Mouse (Mus musculus): ENCODE data around the gene Abhd15. TPM values are rescaled to one million over a fixed set of nuclear protein-coding genes. Genes with fewer than 3 reads are reported as not detected.
"Not testable (repeated sequence)": the region's sequence is repeated elsewhere in the genome, so short reads cannot be mapped to it uniquely, and the experiment has no call there.

Abhd15 gene
- total RNA-seq, 2 experiments from 2014 or later: 0.26 to 2.1 TPM

DNA sequence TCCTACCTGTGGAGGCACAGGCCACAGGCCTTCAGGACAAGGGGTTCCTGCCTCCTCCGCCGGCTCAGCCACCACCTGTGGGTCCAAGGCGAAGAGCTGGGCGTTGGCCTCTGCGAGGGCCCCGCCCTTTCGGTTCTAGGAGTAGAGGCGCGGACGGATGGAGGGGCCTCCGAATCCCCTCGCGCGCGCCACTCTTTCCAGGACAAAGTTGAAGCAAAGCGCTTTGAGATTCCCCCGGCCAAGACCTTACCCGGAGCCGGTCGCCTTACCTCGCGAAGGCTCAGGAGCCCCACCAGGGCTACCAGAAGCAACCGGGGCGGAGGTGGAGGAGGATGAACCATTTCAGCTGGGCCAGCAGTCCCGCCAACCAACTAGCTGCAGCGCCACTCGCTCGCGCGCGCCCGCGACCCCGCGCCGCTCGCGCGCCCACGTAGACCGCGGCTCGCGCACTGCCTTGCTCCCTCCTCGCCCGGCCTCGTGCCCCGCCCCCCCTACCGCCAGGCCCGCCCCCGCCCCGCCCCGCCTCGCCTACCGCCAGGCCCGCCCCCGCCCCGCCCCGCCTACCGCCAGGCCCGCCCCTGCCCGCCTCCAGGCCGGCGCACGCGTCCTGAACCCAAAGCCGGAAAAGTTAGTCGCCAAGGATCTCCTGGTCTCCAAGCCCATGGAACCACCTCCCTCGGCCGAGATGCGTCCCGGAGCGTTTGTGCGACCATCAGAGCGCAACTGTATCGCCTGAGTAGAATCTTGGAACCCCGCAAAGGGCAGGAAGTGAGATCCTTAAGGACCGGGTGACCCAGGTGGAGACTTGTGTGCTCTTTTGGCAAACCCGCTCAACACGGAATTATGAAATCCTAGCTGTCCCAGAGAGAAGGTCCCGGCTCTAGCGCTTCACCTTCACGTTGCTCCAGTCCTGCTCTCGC, 1.8 kb upstream of the Abhd15 start:
- DNase-seq: peak; percentile 90

DNA sequence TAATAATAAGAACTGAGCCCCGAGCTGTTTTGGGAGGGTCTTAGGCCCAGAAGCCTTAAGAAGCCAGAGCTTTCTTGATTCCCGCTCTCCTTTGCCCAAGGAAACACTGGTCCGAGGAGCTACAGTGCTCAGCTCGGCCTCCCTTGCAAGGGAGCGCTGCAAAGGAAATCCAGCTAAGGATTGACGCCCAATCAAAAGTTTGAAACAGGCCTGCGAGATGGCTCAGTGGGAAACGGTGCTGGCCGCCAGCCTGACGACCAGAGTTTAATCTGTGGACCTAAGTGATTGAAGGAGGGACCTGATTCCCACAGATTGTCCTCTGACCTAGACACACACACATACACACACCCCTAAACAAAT, 1.1 kb upstream of the Abhd15 start:
- DNase-seq: no peak

DNA sequence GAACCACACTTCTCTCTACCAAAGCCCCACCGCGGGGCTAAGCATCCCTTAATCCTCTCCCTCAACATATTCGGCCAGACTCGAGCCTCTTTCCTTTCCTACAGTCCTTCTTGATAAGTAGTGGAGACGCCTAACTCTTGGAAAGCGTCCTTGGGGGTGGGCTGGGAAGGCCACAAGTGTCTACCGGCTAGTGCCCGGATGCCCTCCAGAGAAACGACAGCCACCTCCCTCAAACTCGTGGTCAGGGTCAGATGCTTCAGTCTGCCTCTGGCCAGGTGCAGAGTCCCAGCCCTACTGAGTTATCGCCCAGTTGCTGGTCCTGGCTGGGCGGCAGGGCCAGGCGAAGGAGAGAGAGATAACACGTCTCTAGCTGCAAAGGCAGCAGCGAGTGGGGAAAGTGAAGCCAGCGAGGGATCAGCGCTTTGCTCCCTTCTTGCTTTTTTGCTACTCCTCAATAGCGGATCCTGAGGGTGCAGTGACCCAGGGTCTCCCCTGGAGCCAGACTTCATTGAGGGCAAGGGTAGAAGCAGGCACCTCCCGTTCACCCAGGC, 565 bp upstream of the Abhd15 start:
- DNase-seq: peak; percentile 18

DNA sequence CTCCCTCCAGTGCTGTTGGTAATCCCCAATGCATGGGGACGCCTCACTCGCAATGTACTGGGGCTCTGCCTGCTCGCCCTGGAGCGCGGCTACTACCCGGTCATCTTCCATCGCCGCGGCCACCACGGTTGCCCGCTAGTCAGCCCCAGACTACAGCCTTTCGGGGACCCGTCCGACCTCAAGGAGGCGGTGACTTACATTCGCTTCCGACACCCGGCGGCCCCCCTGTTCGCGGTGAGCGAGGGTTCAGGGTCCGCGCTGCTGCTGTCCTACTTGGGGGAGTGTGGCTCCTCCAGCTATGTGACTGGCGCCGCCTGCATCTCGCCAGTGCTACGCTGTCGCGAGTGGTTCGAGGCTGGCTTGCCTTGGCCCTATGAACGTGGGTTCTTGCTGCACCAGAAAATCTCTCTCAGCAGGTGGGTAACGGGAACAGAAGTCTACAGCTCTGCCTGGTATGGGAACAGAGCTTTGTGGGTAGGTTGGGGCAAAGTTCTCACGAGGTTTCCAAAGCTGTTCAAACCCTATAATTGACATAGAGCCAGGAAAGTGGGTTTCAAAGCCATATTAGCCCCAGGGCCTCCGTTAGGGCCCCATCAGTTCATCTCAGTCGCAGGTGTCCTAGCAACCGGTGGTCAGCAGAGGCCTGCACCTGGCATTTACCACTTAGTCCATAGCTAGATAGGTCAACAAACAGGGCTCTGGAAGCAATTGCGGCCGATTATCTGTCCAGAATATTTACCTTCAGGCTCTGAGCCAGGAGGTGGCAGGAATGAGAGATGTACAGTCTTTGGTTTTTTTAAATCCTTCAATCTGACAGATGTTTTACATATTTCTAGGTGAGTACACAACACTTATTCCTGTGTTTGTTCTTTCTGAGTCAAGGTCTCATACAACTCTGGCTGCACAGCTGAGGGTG, 974 bp downstream of the Abhd15 start, which contains the start of gene Trp53i13:
TSS of gene Trp53i13 (minus strand) at position 344 of the 916 bp plus-strand sequence.
- peak; percentile 20 for DNase-seq

DNA sequence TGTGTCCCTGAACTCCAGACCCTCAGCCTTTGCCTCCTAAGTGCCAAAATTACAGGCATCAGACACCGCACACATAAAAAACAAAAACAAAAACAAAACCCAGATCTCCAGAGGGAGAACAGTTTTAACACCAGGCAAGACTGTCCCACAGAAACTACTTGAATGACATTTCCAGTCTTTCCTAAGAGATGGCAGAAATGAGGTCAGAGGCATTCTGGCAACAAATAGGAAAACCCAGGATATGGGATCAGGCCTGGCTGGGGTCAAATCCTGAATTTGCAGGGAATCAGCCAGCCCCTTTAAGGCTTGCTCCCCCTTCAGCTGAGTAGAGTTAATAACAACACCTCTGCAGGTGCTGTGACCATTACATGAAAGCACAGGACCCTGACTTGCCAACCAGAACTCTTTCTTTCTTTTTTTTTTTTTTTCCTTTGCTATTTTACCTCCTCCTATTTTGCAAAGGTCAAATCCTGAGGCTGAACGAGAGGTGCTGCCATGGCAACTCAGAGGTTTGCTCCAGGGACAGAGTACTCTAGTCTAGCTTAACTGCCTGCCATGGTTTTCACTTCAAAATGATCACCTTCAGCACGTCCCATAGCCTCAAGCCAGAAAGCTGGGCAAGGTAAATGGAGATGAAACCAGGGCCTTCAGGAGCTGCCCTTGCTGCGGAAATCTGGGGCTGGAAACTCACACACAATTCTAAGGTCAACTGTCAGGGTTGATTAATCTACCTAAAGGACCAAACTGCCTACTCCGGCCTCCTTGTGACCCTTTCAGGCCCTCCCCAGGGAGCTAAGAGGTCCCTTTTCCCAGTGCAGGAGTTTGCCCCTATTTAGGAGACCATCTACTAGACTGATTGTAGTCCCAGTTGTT, 1.9 kb downstream of the Abhd15 start:
- no peak for DNase-seq

DNA sequence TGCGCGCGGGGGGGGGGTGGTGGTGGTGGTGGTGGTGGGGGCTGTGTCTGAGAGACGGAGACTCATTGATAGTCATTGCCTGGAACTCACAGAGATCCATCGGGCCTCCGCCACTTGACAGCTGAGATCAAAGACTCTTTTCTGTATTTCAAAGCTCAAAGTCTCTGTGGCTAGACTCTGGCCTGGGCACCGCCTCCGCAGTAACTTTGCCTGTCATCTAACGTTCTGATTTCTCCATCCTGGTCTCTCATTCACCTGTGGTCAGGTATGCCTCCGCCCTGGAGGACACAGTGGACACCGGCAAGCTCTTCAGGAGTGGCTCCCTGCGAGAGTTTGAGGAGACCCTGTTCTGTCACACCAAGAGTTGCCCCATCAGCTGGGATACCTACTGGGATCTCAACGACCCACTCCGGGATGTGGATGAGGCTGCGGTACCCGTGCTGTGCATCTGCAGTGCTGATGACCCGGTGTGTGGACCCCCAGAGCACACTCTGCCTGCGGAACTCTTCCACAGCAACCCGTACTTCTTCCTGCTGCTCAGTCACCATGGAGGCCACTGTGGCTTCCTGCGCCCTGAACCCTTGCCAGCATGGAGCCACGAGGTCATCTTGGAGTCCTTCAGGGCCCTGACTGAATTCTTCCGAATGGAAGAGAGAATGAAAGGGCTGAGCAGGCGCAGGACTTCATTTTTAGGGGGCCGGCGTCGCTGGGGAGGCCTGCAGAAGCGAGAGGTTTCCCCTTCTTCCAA, 3.3 kb downstream of the Abhd15 start:
- no peak for DNase-seq

DNA sequence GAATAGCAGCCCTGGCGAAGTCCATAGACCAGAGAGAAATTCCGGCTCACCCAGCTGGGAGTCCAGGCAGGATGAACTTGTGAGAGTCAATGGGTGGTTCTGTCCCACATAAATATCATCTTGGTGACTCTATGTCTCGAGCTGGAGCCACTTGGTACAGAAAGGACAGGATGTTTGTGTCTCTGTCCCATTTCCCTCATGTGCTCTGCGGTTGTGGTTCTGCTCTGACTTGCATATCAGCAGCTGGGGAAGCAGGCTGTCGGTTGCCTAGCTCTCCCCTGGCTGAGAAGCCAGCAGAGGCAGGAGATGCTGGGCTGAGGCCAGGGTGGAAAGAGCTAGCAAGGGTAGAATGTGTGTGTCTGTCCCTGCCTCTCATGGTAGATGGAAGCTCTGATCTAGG, 4.1 kb downstream of the Abhd15 start, which contains the start of gene Gm10392:
TSS of gene Gm10392 (minus strand) at position 156 of the 400 bp plus-strand sequence.
- DNase-seq: peak; percentile 42

DNA sequence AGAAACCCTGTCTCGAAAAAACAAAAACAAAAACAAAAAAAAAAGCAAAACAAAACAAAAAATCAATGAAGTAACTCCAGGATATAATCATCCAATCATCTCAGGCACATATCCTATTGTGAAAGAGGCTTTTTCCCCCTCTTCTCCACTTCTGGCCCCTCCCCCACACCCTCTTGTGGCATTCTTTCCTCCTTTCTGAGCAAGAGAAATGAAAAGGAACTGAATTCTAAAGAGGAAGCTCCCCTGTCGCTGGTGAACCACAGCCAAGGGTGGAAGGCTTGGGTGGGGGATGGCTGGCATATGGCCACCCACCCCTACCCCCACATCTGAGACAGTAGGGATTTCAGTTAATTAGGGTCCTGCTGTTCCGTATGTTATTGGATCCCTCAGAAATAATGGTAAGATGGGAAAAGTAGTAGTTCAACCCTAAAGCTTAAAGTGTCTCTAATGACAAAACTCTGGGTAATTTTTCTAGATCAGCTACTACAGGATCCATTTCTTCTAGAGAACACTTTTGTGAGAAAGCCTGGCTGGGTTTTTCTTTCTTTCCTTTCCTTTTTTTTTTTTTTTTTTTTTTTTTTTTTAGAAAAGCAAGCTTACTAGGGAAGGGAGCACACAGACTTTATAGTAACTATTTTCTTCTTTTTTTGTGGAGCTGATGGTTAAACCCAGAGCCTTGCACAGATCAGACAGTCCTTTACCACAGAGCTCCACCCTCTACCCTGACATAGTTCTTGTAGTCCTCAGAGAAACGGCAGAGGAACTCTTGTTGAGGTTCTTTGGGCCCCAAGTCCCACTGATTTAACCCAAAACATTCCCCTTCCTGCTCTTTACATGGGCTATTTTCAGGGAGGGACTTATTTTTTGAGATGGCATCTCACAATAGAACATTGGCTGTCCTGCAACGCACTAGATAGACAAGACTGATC, 5.9 kb downstream of the Abhd15 start:
- DNase-seq: peak; percentile 13

DNA sequence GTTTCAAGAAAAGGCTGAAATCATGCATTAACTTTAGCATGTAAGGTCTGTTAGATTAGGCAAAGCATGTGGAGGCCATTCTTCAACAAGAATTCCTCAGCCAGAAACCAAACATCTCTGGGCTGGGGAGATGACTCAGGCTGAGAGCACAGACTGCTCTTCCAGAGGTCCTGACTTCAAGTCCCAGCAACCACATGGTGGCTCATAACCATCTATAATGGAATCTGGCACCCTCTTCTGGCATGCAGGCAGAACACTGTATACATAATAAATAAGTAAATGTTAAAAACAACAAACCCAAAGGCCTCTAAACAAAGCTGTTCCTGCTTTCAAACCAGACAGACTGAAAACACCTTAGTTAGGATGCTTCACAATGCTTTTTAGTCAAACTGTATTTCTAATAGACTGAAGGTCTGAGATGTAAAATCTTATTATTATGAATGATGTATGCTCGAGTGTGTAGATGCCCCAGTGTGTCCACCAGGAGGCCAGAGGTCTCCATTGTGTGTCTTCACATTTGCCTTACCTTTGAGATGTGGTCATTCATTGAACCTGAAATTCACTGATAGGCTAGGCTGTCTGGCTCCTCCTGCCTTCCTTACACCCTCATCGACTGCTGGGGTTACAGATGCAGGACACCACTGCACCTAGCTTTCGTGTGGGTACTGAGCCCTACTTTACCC, 11.0 kb downstream of the Abhd15 start:
- DNase-seq: no peak

DNA sequence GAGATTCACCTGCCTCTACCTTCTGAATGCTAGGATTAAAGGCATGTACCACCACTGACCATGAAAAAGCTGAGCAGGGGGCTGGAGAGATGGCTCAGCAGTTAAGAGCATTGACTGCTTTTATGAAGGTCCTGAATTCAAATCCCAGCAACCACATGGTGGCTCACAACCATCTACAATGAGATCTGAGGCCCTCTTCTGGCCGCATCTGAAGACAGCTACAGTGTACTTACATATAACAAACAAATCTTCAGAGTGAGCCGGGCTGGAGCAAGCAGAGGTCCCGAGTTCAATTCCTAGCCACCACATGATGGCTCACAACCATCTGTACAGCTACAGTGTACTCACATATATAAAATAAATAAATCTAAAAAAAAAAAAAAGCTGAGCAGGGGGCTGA, 13.5 kb downstream of the Abhd15 start:
- DNase-seq: not testable (repeated sequence)

DNA sequence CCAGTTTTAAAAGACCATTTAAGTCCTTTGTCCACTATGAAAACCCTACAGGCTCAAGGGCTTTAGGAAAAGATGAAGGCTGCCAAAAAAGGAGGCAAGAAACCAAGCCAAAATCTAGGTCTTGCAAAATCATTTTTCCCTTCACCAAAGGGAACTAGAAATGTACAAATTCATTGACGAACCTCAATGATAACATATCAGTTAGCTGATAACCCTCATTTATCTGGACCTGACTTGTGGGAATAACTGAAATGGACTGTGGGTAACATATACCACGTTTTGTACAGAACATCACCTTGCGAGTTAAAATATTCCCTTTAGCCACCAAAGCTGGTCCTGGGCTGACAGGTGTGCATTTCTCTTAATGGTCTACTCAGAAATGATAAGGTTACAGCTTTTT, 14.7 kb downstream of the Abhd15 start:
- no peak for DNase-seq

DNA sequence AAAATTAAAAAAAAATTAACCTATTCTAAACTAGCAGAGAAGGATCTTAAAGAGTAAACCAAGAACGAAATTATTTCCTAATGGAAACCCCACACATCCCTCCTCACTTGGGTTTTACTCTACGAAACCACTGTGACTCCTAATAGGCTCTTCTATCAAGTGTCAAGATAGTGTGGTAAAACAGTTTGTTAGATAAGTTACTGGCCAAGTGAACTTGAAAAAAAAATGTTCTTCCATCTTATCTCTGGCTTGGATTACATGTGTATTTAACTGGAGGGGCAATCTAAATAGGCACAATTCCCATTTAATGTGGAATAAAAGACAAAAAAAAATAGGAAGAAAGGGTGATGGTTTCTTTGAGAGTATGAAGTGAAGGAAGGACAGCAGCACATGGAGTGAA, 15.9 kb downstream of the Abhd15 start:
- DNase-seq: no peak

DNA sequence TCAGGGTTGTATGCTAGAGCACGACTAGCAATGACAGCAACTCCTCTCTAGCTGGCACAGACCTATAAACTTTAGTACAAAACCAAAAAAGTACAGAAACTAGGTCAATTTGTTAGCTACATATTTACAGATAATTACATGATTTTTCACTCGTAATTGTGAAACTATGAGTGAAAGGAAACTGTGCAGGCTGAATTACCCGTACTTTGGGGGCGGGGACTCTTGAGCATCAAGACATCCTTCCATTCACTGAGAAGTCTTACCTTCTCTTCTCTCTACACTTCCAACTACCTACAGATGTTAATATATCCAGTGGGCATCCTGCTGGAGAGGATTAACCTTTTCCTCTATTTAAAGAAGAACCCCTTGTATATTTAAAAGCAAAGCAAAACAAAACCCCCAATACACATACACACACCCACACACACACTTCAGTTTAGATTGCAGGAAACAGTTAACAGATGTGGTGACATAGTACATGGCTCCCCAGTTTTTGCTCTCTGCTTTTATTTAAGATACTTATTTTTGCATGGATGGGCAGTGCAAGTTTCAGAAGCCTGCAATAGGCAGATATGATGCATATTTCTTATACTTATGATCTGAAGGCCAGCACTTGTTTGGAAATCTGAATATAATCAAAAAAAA, 17.4 kb downstream of the Abhd15 start:
- no peak for DNase-seq

DNA sequence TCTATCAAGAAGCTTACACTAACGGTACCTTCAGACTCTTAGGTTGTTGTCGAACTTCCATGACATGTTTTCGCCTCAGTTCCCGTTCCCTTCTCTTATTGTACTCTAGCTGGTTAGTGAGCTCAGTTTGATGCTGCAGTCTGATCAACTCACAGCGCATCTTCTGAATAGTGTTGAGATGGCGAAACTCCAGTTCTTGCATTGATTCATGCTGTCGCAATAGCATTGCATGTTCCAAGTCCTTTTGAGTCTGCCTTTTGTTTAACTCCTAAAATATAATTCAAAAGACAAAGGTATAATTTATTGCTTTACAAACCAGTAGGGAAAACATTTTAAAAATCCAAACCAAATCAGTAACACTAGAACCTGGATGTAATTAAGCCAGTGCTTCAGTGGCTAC, 30.3 kb downstream of the Abhd15 start:
- no peak for DNase-seq

DNA sequence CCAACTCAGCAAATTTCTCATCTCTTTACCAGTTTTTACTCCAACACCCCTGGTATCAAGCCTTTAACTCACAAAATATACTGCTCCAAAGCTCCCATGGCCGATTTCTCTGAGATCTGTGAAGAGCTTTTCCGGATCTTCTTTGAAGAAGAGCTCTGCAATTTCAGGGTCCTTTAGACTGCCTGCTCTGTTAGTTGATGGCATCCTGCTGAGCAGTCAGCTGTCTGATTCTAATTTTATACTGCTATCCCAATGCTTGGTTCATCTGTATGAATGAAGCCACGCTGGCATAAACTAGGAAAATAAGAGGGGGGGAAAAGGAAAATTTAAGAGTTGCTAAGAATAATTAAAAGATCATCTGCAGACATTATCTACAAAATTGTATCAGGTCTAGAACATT, 70.3 kb downstream of the Abhd15 start:
- DNase-seq: no peak

Data from gastrocnemius, postnatal 25 days (tissue).